In genomic region chr7:81631261-81631660, GRCm38 (mm10) we compare ENCODE assay signal across 19 mouse cellular contexts.
"Had no signal": no experiment of that assay in that cellular context is flagged by ENCODE, and none has a peak within 500 bp of the region (broad histone marks: within the 10 kb centered on the region; RNA-seq: fewer than 3 reads in every experiment).

No protein-coding gene starts in this region.

- H3K27ac ChIP-seq: intestine, embryonic 15.5 days; kidney, embryonic 15.5 days; liver, embryonic 13.5 days; macrophage; midbrain, embryonic 12.5 days; neural tube, embryonic 13.5 days; stomach, embryonic 15.5 days had no signal

- ATAC-seq: intestine, embryonic 15.5 days; lung, postnatal 0 days; midbrain, embryonic 16.5 days had no signal

- H3K4me1 ChIP-seq: intestine, embryonic 15.5 days; kidney, embryonic 15.5 days; liver, embryonic 13.5 days; midbrain, embryonic 12.5 days; neural tube, embryonic 13.5 days; stomach, embryonic 15.5 days had no signal

- DNase-seq: kidney, adult 11 months; kidney, adult 8-10 months; kidney, postnatal 10 days; kidney, postnatal 36 days; layer of hippocampus, postnatal 36 days; liver, embryonic 13.5 days; lung, embryonic 14.5 days; right cerebral cortex, postnatal 4 days; thymus, adult 18-20 months; thymus, postnatal 36 days had no signal

- H3K4me3 ChIP-seq: intestine, embryonic 15.5 days; kidney, embryonic 15.5 days; liver, embryonic 13.5 days; midbrain, embryonic 12.5 days; myocyte; neural tube, embryonic 13.5 days; stomach, embryonic 15.5 days had no signal
